Comparison of ENCODE assay signal across 8 mouse cellular contexts in the genomic region with DNA sequence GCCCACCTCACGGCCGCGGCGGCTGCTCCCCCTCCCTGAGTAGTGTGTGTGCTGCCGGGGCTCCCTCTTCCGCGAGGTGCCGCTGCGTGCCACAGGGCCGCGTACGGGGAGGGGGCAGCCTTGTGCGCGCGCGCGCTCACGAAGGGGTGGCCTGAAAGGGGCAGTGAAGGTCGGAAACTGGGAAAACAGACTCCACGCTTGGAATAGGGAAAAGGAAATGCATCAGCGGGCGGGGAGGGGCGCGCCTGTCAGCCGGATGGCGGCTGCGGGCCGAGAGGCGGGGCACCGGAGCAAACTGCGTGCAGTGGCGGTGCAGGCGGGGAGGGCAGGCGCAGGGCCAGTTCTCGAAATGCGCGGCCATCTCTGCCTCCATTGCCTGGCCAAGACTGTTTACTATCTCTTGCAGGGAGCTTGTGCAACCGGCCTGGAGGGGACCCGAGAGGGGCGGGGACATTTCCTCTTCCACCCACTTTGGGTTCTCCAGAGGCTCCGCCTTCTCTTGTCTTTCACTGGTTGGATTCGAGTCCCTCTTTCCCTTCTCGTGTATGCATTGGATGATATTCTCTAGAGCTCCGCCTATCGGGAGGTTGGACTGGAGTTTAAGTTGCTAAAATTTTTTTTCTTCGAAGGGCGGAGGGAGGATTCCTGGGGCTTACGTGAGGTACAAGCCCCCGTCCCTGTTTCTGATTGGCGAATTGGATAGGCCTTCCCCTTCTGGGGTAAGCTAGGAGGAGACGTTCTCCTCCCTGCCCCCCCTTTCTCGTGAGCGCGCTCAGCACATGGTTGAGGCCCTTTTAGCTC. TPM values are rescaled to one million over a fixed set of nuclear protein-coding genes. Genes with fewer than 3 reads are reported as not detected.
DNase-seq lines count a peak whose midpoint lies in the region; ATAC-seq lines count a peak whose summit lies in the region.

No protein-coding gene starts in this region.

- H3K4me1 ChIP-seq in heart, embryonic 14.5 days (ENCODE audit: control insufficient read depth in 2 of 2, insufficient read depth in 2 of 2, low read length in 2 of 2), result peaks cover 6 to 24% of the 10 kb centered on the region in 2 experiments; a peak in 3 of 4 replicates
- H3K4me1 ChIP-seq in liver, embryonic 13.5 days (replicated peaks), result peaks cover 64% of the 10 kb centered on the region
- peaks cover 17% of the 10 kb centered on the region for H3K4me1 ChIP-seq in stomach, embryonic 16.5 days (ENCODE audit: control insufficient read depth, insufficient read depth, low read length)

- peak overlapping the region; percentile 98 to 100 for H3K27ac ChIP-seq in heart, embryonic 14.5 days (replicated peaks in 1 of 2; ENCODE audit: control insufficient read depth in 1 of 2, insufficient read depth in 1 of 2, low read depth in 2 of 2, low read length in 2 of 2)
- H3K27ac ChIP-seq in liver, embryonic 13.5 days, result peak overlapping the region; percentile 99
- peak overlapping the region; percentile 100 for H3K27ac ChIP-seq in stomach, embryonic 16.5 days (ENCODE audit: low read length)

- peak; percentile 55 for ATAC-seq in CD4-positive, CD25-positive, alpha-beta regulatory T cell, adult 4 months
- ATAC-seq in heart, embryonic 14.5 days (ENCODE audit: insufficient number of reproducible peaks, insufficient read depth, low FRiP score, low read depth), result peak; percentile 73
- ATAC-seq in liver, embryonic 13.5 days (ENCODE audit: low read depth), result peak; percentile 67
- ATAC-seq in stomach, embryonic 16.5 days (ENCODE audit: insufficient read depth, low FRiP score), result peak; percentile 80

- peak; percentile 99 for DNase-seq in c-Kit-negative CD71-positive TER-119-positive erythroid progenitor cells, embryonic 14.5 days (ENCODE audit: low read depth, low spot score)
- peak; percentile 100 for DNase-seq in fibroblast of lung, adult 2 months (ENCODE audit: low read depth)
- DNase-seq in kidney, postnatal 14 days, result peak; percentile 99
- peak; percentile 98 for DNase-seq in liver, embryonic 13.5 days
- peak; percentile 90 for DNase-seq in neural tube, embryonic 10.5 days (ENCODE audit: extremely low spot score, low spot score)

- no peaks in the 10 kb centered on the region for H3K36me3 ChIP-seq in heart, embryonic 14.5 days (ENCODE audit: control insufficient read depth, insufficient read depth, low read length)
- no peaks in the 10 kb centered on the region for H3K36me3 ChIP-seq in liver, embryonic 13.5 days
- no peaks in the 10 kb centered on the region for H3K36me3 ChIP-seq in stomach, embryonic 16.5 days (ENCODE audit: control insufficient read depth, insufficient read depth, low read length)

- H3K4me3 ChIP-seq in heart, embryonic 14.5 days (ENCODE audit: control insufficient read depth in 1 of 2, insufficient read depth in 1 of 2, low read depth in 1 of 2, low read length in 2 of 2), result peak overlapping the region; percentile 96
- H3K4me3 ChIP-seq in liver, embryonic 13.5 days (replicated peaks), result peak overlapping the region; percentile 94
- peak overlapping the region; percentile 99 for H3K4me3 ChIP-seq in stomach, embryonic 16.5 days (replicated peaks; ENCODE audit: low read length)

- H3K9me3 ChIP-seq in heart, embryonic 14.5 days (ENCODE audit: control insufficient read depth, low read length), result no peaks in the 10 kb centered on the region
- no peaks in the 10 kb centered on the region for H3K9me3 ChIP-seq in liver, embryonic 13.5 days (replicated peaks)
- no peaks in the 10 kb centered on the region for H3K9me3 ChIP-seq in stomach, embryonic 16.5 days (replicated peaks; ENCODE audit: control insufficient read depth, low read length)

- H3K4me2 ChIP-seq in heart, embryonic 14.5 days (ENCODE audit: low read length), result peak overlapping the region; percentile 97
- peak overlapping the region; percentile 99 for H3K4me2 ChIP-seq in liver, embryonic 13.5 days
- peak overlapping the region; percentile 99 for H3K4me2 ChIP-seq in stomach, embryonic 16.5 days (ENCODE audit: low read depth, low read length)

- no peaks in the 10 kb centered on the region for H3K27me3 ChIP-seq in heart, embryonic 14.5 days (ENCODE audit: control insufficient read depth, insufficient read depth, low read length)
- no peaks in the 10 kb centered on the region for H3K27me3 ChIP-seq in liver, embryonic 13.5 days
- H3K27me3 ChIP-seq in stomach, embryonic 16.5 days (ENCODE audit: control insufficient read depth, insufficient read depth, low read length), result no peaks in the 10 kb centered on the region

- WGBS in heart, embryonic 14.5 days, result under 1% methylated on average over 54 of the region's 54 CpGs
- WGBS in liver, embryonic 13.5 days (ENCODE audit: insufficient replicate concordance), result 1% methylated on average over 51 of the region's 54 CpGs
- WGBS in stomach, embryonic 16.5 days, result under 1% methylated on average over 54 of the region's 54 CpGs

- peak overlapping the region; percentile 88 for H3K9ac ChIP-seq in heart, embryonic 14.5 days (ENCODE audit: low read length)
- peak overlapping the region; percentile 92 for H3K9ac ChIP-seq in liver, embryonic 13.5 days
- H3K9ac ChIP-seq in stomach, embryonic 16.5 days (ENCODE audit: low read length), result peak overlapping the region; percentile 86

RNA-seq across cellular contexts. Expression of gene Sin3a, which starts 1.3 kb away (rescaled TPM):
- polyA plus RNA-seq in CD4-positive, CD25-positive, alpha-beta regulatory T cell, adult 4 months (2017; shearing (Covaris generic)), result 10 to 100 TPM; 44.7 to 47.9 TPM
- 25.2 and 29.2 TPM in 2 replicates for polyA plus RNA-seq in heart, embryonic 14.5 days (2014; fragmentation: Nextera tagmentation; extraction: Ambion mirVana)
- polyA plus RNA-seq in liver, embryonic 13.5 days (2015; fragmentation: Nextera tagmentation; extraction: Ambion mirVana), result 13.3 and 16.5 TPM in 2 replicates
- polyA plus RNA-seq in stomach, embryonic 16.5 days (2015; fragmentation: Nextera tagmentation; extraction: Ambion mirVana), result 27.5 and 27.6 TPM in 2 replicates

RNA-seq across cellular contexts. Expression of gene Man2c1, which starts 57.3 kb away (rescaled TPM):
- 100 to 1,000 TPM in 1 of 2 experiments, 10 to 100 TPM in 1; 41.1 to 119 TPM for polyA plus RNA-seq in CD4-positive, CD25-positive, alpha-beta regulatory T cell, adult 4 months (2017; shearing (Covaris generic))
- 33.1 and 34.3 TPM in 2 replicates for polyA plus RNA-seq in heart, embryonic 14.5 days (2014; fragmentation: Nextera tagmentation; extraction: Ambion mirVana)
- 17.3 and 19.5 TPM in 2 replicates for polyA plus RNA-seq in liver, embryonic 13.5 days (2015; fragmentation: Nextera tagmentation; extraction: Ambion mirVana)
- polyA plus RNA-seq in stomach, embryonic 16.5 days (2015; fragmentation: Nextera tagmentation; extraction: Ambion mirVana), result 74.8 and 80.9 TPM in 2 replicates

Comparison
In these comparisons a context has a peak if more than half of its experiments do, and no peak if none do; other contexts are left out.
1. Peak in every context shown above with its lines: DNase-seq, ATAC-seq, H3K4me3 ChIP-seq and H3K27ac ChIP-seq.